Mouse (Mus musculus): Measurements from ENCODE around the gene Itgb8. TPM values are rescaled to one million over a fixed set of nuclear protein-coding genes. Genes with fewer than 3 reads are reported as not detected.

Gene Itgb8
- polyA plus RNA-seq, 1 experiment from 2014 or later, result 9.3 TPM

GRCm38 (mm10) chr12:119195145-119195544, 43.5 kb downstream of the Itgb8 start:
- Histone ChIP-seq H3K9me3 (ENCODE audit: control insufficient read depth, low read length) (no peaks in the 10 kb centered on the region), H3K4me2 (ENCODE audit: low read length) (no peak overlapping the region), H3K27me3 (replicated peaks; ENCODE audit: control insufficient read depth, insufficient read depth, low read length) (no peaks in the 10 kb centered on the region), H3K4me3 (ENCODE audit: low read length) (no peak overlapping the region), H3K27ac (ENCODE audit: low read depth, low read length) (no peak overlapping the region), H3K36me3 (ENCODE audit: control insufficient read depth, insufficient read depth, low read length) (0 out of 2 replicates have a peak, but pooled peaks cover 2% of the 10 kb centered on the region), H3K4me1 (ENCODE audit: control insufficient read depth, insufficient read depth, low read depth, low read length) (no peaks in the 10 kb centered on the region), H3K9ac (ENCODE audit: low read depth, low read length) (no peak overlapping the region)
- no peak for ATAC-seq

GRCm38 (mm10) chr12:119189814-119190213, 48.8 kb downstream of the Itgb8 start:
- Histone ChIP-seq H3K9me3 (ENCODE audit: control insufficient read depth, low read length) (no peaks in the 10 kb centered on the region), H3K36me3 (ENCODE audit: control insufficient read depth, insufficient read depth, low read length) (0 out of 2 replicates have a peak, but pooled peaks cover 2% of the 10 kb centered on the region), H3K27me3 (replicated peaks; ENCODE audit: control insufficient read depth, insufficient read depth, low read length) (no peaks in the 10 kb centered on the region), H3K27ac (ENCODE audit: low read depth, low read length) (no peak overlapping the region), H3K9ac (ENCODE audit: low read depth, low read length) (no peak overlapping the region), H3K4me2 (ENCODE audit: low read length) (no peak overlapping the region), H3K4me1 (ENCODE audit: control insufficient read depth, insufficient read depth, low read depth, low read length) (no peaks in the 10 kb centered on the region), H3K4me3 (ENCODE audit: low read length) (no peak overlapping the region)
- 78% methylated on average over 8 of the region's 8 CpGs for WGBS
- no peak for ATAC-seq

- WGBS, result 90% methylated on average over 1 of the region's 1 CpGs
- Histone ChIP-seq H3K9me3 (ENCODE audit: control insufficient read depth, low read length) (no peaks in the 10 kb centered on the region), H3K4me3 (ENCODE audit: low read length) (no peak overlapping the region), H3K27me3 (replicated peaks; ENCODE audit: control insufficient read depth, insufficient read depth, low read length) (no peaks in the 10 kb centered on the region), H3K36me3 (ENCODE audit: control insufficient read depth, insufficient read depth, low read length) (0 out of 2 replicates have a peak, but pooled peaks cover 2% of the 10 kb centered on the region), H3K4me1 (ENCODE audit: control insufficient read depth, insufficient read depth, low read depth, low read length) (no peaks in the 10 kb centered on the region), H3K27ac (ENCODE audit: low read depth, low read length) (no peak overlapping the region), H3K9ac (ENCODE audit: low read depth, low read length) (no peak overlapping the region), H3K4me2 (ENCODE audit: low read length) (no peak overlapping the region)
- ATAC-seq, result no peak
Measured at GRCm38 (mm10) chr12:119185441-119185840, 53.2 kb downstream of the Itgb8 start.

GRCm38 (mm10) chr12:119182215-119182924, 56.2 kb downstream of the Itgb8 start:
- H3K27ac ChIP-seq (ENCODE audit: low read depth, low read length), result no peak overlapping the region
- H3K36me3 ChIP-seq (ENCODE audit: control insufficient read depth, insufficient read depth, low read length), result no peaks in the 10 kb centered on the region; the same call in 1 of the 2 replicates
- no peak overlapping the region for H3K9ac ChIP-seq (ENCODE audit: low read depth, low read length)
- no peaks in the 10 kb centered on the region for H3K4me1 ChIP-seq (ENCODE audit: control insufficient read depth, insufficient read depth, low read depth, low read length)
- H3K27me3 ChIP-seq (replicated peaks; ENCODE audit: control insufficient read depth, insufficient read depth, low read length), result no peaks in the 10 kb centered on the region
- no peak overlapping the region for H3K4me2 ChIP-seq (ENCODE audit: low read length)
- H3K9me3 ChIP-seq (ENCODE audit: control insufficient read depth, low read length), result no peaks in the 10 kb centered on the region
- no peak for ATAC-seq
- 90% methylated on average over 2 of the region's 2 CpGs for WGBS
- no peak overlapping the region for H3K4me3 ChIP-seq (ENCODE audit: low read length)

GRCm38 (mm10) chr12:119176017-119176416, 62.6 kb downstream of the Itgb8 start:
- Histone ChIP-seq H3K4me2 (ENCODE audit: low read length) (no peak overlapping the region), H3K4me1 (ENCODE audit: control insufficient read depth, insufficient read depth, low read depth, low read length) (no peaks in the 10 kb centered on the region), H3K36me3 (ENCODE audit: control insufficient read depth, insufficient read depth, low read length) (no peaks in the 10 kb centered on the region; the same call in 1 of the 2 replicates), H3K9me3 (ENCODE audit: control insufficient read depth, low read length) (no peaks in the 10 kb centered on the region), H3K27me3 (replicated peaks; ENCODE audit: control insufficient read depth, insufficient read depth, low read length) (no peaks in the 10 kb centered on the region), H3K9ac (ENCODE audit: low read depth, low read length) (no peak overlapping the region), H3K4me3 (ENCODE audit: low read length) (no peak overlapping the region), H3K27ac (ENCODE audit: low read depth, low read length) (no peak overlapping the region)
- 95% methylated on average over 2 of the region's 2 CpGs for WGBS
- ATAC-seq, result no peak

GRCm38 (mm10) chr12:119169828-119170539, 68.6 kb downstream of the Itgb8 start:
- H3K4me1 ChIP-seq (ENCODE audit: control insufficient read depth, insufficient read depth, low read depth, low read length), result no peaks in the 10 kb centered on the region
- H3K36me3 ChIP-seq (ENCODE audit: control insufficient read depth, insufficient read depth, low read length), result no peaks in the 10 kb centered on the region
- no peak overlapping the region for H3K4me2 ChIP-seq (ENCODE audit: low read length)
- 83% methylated on average over 4 of the region's 4 CpGs for WGBS
- ATAC-seq, result no peak
- no peak overlapping the region for H3K9ac ChIP-seq (ENCODE audit: low read depth, low read length)
- no peak overlapping the region for H3K4me3 ChIP-seq (ENCODE audit: low read length)
- H3K27me3 ChIP-seq (replicated peaks; ENCODE audit: control insufficient read depth, insufficient read depth, low read length), result no peaks in the 10 kb centered on the region
- no peak overlapping the region for H3K27ac ChIP-seq (ENCODE audit: low read depth, low read length)
- H3K9me3 ChIP-seq (ENCODE audit: control insufficient read depth, low read length), result no peaks in the 10 kb centered on the region

GRCm38 (mm10) chr12:119169143-119169542, 69.5 kb downstream of the Itgb8 start:
- Histone ChIP-seq H3K9ac (ENCODE audit: low read depth, low read length) (no peak overlapping the region), H3K36me3 (ENCODE audit: control insufficient read depth, insufficient read depth, low read length) (no peaks in the 10 kb centered on the region), H3K4me2 (ENCODE audit: low read length) (no peak overlapping the region), H3K4me1 (ENCODE audit: control insufficient read depth, insufficient read depth, low read depth, low read length) (no peaks in the 10 kb centered on the region), H3K27ac (ENCODE audit: low read depth, low read length) (no peak overlapping the region), H3K9me3 (ENCODE audit: control insufficient read depth, low read length) (no peaks in the 10 kb centered on the region), H3K4me3 (ENCODE audit: low read length) (no peak overlapping the region), H3K27me3 (replicated peaks; ENCODE audit: control insufficient read depth, insufficient read depth, low read length) (no peaks in the 10 kb centered on the region)
- ATAC-seq, result no peak
- WGBS, result 55% methylated on average over 3 of the region's 3 CpGs

GRCm38 (mm10) chr12:119165115-119165514, 73.5 kb downstream of the Itgb8 start:
- H3K36me3 ChIP-seq (ENCODE audit: control insufficient read depth, insufficient read depth, low read length), result peaks cover 4% of the 10 kb centered on the region; the same call in 1 of the 2 replicates
- no peaks in the 10 kb centered on the region for H3K4me1 ChIP-seq (ENCODE audit: control insufficient read depth, insufficient read depth, low read depth, low read length)
- no peak for ATAC-seq
- H3K27me3 ChIP-seq (replicated peaks; ENCODE audit: control insufficient read depth, insufficient read depth, low read length), result no peaks in the 10 kb centered on the region
- H3K9ac ChIP-seq (ENCODE audit: low read depth, low read length), result no peak overlapping the region
- H3K27ac ChIP-seq (ENCODE audit: low read depth, low read length), result no peak overlapping the region
- H3K9me3 ChIP-seq (ENCODE audit: control insufficient read depth, low read length), result no peaks in the 10 kb centered on the region
- no peak overlapping the region for H3K4me2 ChIP-seq (ENCODE audit: low read length)
- WGBS, result 84% methylated on average over 2 of the region's 2 CpGs
- H3K4me3 ChIP-seq (ENCODE audit: low read length), result no peak overlapping the region

- H3K9me3 ChIP-seq (ENCODE audit: control insufficient read depth, low read length), result no peaks in the 10 kb centered on the region
- ATAC-seq, result peak; percentile 85
- WGBS, result 64% methylated on average over 1 of the region's 1 CpGs
- no peaks in the 10 kb centered on the region for H3K4me1 ChIP-seq (ENCODE audit: control insufficient read depth, insufficient read depth, low read depth, low read length)
- no peak overlapping the region for H3K27ac ChIP-seq (ENCODE audit: low read depth, low read length)
- no peak overlapping the region for H3K4me3 ChIP-seq (ENCODE audit: low read length)
- no peak overlapping the region for H3K9ac ChIP-seq (ENCODE audit: low read depth, low read length)
- no peaks in the 10 kb centered on the region for H3K27me3 ChIP-seq (replicated peaks; ENCODE audit: control insufficient read depth, insufficient read depth, low read length)
- H3K4me2 ChIP-seq (ENCODE audit: low read length), result no peak overlapping the region
- peaks cover 4% of the 10 kb centered on the region; the same call in 1 of the 2 replicates for H3K36me3 ChIP-seq (ENCODE audit: control insufficient read depth, insufficient read depth, low read length)
Measured at GRCm38 (mm10) chr12:119164672-119165071, 73.9 kb downstream of the Itgb8 start.

Measured in hindbrain, embryonic 16.5 days (tissue).